Mouse (Mus musculus): ENCODE results near the gene Mthfd1l. TPM values are rescaled to one million over a fixed set of nuclear protein-coding genes. Genes with fewer than 3 reads are reported as not detected.

Gene Mthfd1l
- polyA plus RNA-seq, 1 experiment from 2014 or later, result 6.7 TPM

GRCm38 (mm10) chr10:4027466-4027865, 54.5 kb downstream of the Mthfd1l start:
- H3K9me3 ChIP-seq (replicated peaks), result no peaks in the 10 kb centered on the region
- no peak overlapping the region for H3K27ac ChIP-seq (replicated peaks)
- H3K4me2 ChIP-seq, result no peak overlapping the region
- no peaks in the 10 kb centered on the region for H3K27me3 ChIP-seq (replicated peaks)
- 84% methylated on average over 4 of the region's 4 CpGs for WGBS
- H3K4me1 ChIP-seq, result no peaks in the 10 kb centered on the region
- H3K4me3 ChIP-seq (replicated peaks), result no peak overlapping the region
- H3K36me3 ChIP-seq, result no peaks in the 10 kb centered on the region
- no peak for ATAC-seq (ENCODE audit: low FRiP score)
- no peak overlapping the region for H3K9ac ChIP-seq (replicated peaks)

GRCm38 (mm10) chr10:4028851-4029442, 56.0 kb downstream of the Mthfd1l start:
- Histone ChIP-seq H3K36me3 (no peaks in the 10 kb centered on the region), H3K27ac (replicated peaks) (no peak overlapping the region)
- 81% methylated on average over 15 of the region's 15 CpGs for WGBS

GRCm38 (mm10) chr10:4033761-4034160, 60.8 kb downstream of the Mthfd1l start:
- Histone ChIP-seq H3K4me1 (peaks cover 4% of the 10 kb centered on the region; the same call in 1 of the 2 replicates), H3K27ac (replicated peaks) (no peak overlapping the region), H3K4me2 (no peak overlapping the region), H3K27me3 (replicated peaks) (no peaks in the 10 kb centered on the region), H3K9me3 (replicated peaks) (no peaks in the 10 kb centered on the region), H3K4me3 (replicated peaks) (no peak overlapping the region), H3K36me3 (no peaks in the 10 kb centered on the region), H3K9ac (replicated peaks) (no peak overlapping the region)
- WGBS, result 85% methylated on average over 7 of the region's 9 CpGs
- no peak for ATAC-seq (ENCODE audit: low FRiP score)

More at GRCm38 (mm10) chr10:4028851-4029442, 56.0 kb downstream of the Mthfd1l start:
- no peaks in the 10 kb centered on the region for H3K9me3 ChIP-seq (replicated peaks)
- H3K27me3 ChIP-seq (replicated peaks), result no peaks in the 10 kb centered on the region
- H3K4me3 ChIP-seq (replicated peaks), result no peak overlapping the region
- no peak overlapping the region for H3K4me2 ChIP-seq
- peak; percentile 14; the same call in 1 of the 2 replicates for ATAC-seq (ENCODE audit: low FRiP score)
- no peak overlapping the region for H3K9ac ChIP-seq (replicated peaks)
- no peaks in the 10 kb centered on the region for H3K4me1 ChIP-seq

GRCm38 (mm10) chr10:4036476-4036875, 63.6 kb downstream of the Mthfd1l start:
- peak; percentile 31; the same call in 1 of the 2 replicates for ATAC-seq (ENCODE audit: low FRiP score)
- H3K9ac ChIP-seq (replicated peaks), result no peak overlapping the region

GRCm38 (mm10) chr10:4037066-4037465, 64.1 kb downstream of the Mthfd1l start:
- Histone ChIP-seq H3K4me2 (no peak overlapping the region), H3K9ac (replicated peaks) (no peak overlapping the region), H3K36me3 (no peaks in the 10 kb centered on the region), H3K27ac (replicated peaks) (no peak overlapping the region), H3K4me3 (replicated peaks) (no peak overlapping the region), H3K4me1 (peaks cover 4% of the 10 kb centered on the region; the same call in 1 of the 2 replicates), H3K9me3 (replicated peaks) (no peaks in the 10 kb centered on the region), H3K27me3 (replicated peaks) (no peaks in the 10 kb centered on the region)
- ATAC-seq (ENCODE audit: low FRiP score), result peak; percentile 56
- 25% methylated on average over 3 of the region's 3 CpGs for WGBS

More at GRCm38 (mm10) chr10:4036476-4036875, 63.6 kb downstream of the Mthfd1l start:
- Histone ChIP-seq H3K36me3 (no peaks in the 10 kb centered on the region), H3K27me3 (replicated peaks) (no peaks in the 10 kb centered on the region), H3K4me2 (no peak overlapping the region), H3K4me1 (peaks cover 4% of the 10 kb centered on the region; the same call in 1 of the 2 replicates), H3K9me3 (replicated peaks) (no peaks in the 10 kb centered on the region), H3K27ac (replicated peaks) (no peak overlapping the region), H3K4me3 (replicated peaks) (no peak overlapping the region)
- 98% methylated on average over 7 of the region's 7 CpGs for whole genome bisulfite sequencing

GRCm38 (mm10) chr10:4038576-4038975, 65.7 kb downstream of the Mthfd1l start:
- Histone ChIP-seq H3K4me1 (peaks cover 4% of the 10 kb centered on the region; the same call in 1 of the 2 replicates), H3K27ac (replicated peaks) (no peak overlapping the region), H3K9me3 (replicated peaks) (no peaks in the 10 kb centered on the region), H3K4me2 (no peak overlapping the region), H3K36me3 (no peaks in the 10 kb centered on the region), H3K27me3 (replicated peaks) (no peaks in the 10 kb centered on the region), H3K4me3 (replicated peaks) (no peak overlapping the region), H3K9ac (replicated peaks) (no peak overlapping the region)
- ATAC-seq (ENCODE audit: low FRiP score), result no peak
- WGBS, result 89% methylated on average over 11 of the region's 11 CpGs

GRCm38 (mm10) chr10:4041691-4042090, 68.8 kb downstream of the Mthfd1l start:
- Histone ChIP-seq H3K4me2 (no peak overlapping the region), H3K27ac (replicated peaks) (no peak overlapping the region), H3K9me3 (replicated peaks) (no peaks in the 10 kb centered on the region), H3K9ac (replicated peaks) (no peak overlapping the region), H3K36me3 (no peaks in the 10 kb centered on the region), H3K4me1 (peaks cover 4% of the 10 kb centered on the region; the same call in 1 of the 2 replicates), H3K4me3 (replicated peaks) (no peak overlapping the region), H3K27me3 (replicated peaks) (no peaks in the 10 kb centered on the region)
- ATAC-seq (ENCODE audit: low FRiP score), result no peak
- 74% methylated on average over 9 of the region's 9 CpGs for WGBS

- Histone ChIP-seq H3K4me3 (replicated peaks) (no peak overlapping the region), H3K27ac (replicated peaks) (no peak overlapping the region), H3K4me1 (no peaks in the 10 kb centered on the region), H3K36me3 (no peaks in the 10 kb centered on the region), H3K9me3 (replicated peaks) (no peaks in the 10 kb centered on the region), H3K4me2 (no peak overlapping the region), H3K9ac (replicated peaks) (no peak overlapping the region), H3K27me3 (replicated peaks) (no peaks in the 10 kb centered on the region)
- no peak for ATAC-seq (ENCODE audit: low FRiP score)
- WGBS, result 86% methylated on average over 7 of the region's 7 CpGs
Observed at GRCm38 (mm10) chr10:4044421-4044820, 71.5 kb downstream of the Mthfd1l start.

GRCm38 (mm10) chr10:4046496-4046895, 73.6 kb downstream of the Mthfd1l start:
- no peak overlapping the region for H3K4me2 ChIP-seq
- no peaks in the 10 kb centered on the region for H3K27me3 ChIP-seq (replicated peaks)
- H3K9me3 ChIP-seq (replicated peaks), result no peaks in the 10 kb centered on the region
- no peak overlapping the region for H3K27ac ChIP-seq (replicated peaks)
- H3K4me1 ChIP-seq, result no peaks in the 10 kb centered on the region
- H3K36me3 ChIP-seq, result no peaks in the 10 kb centered on the region
- 83% methylated on average over 3 of the region's 4 CpGs for WGBS
- no peak overlapping the region for H3K9ac ChIP-seq (replicated peaks)
- no peak for ATAC-seq (ENCODE audit: low FRiP score)
- no peak overlapping the region for H3K4me3 ChIP-seq (replicated peaks)

- WGBS, result 81% methylated on average over 6 of the region's 6 CpGs
- Histone ChIP-seq H3K4me1 (no peaks in the 10 kb centered on the region), H3K9me3 (replicated peaks) (no peaks in the 10 kb centered on the region), H3K4me3 (replicated peaks) (no peak overlapping the region), H3K27me3 (replicated peaks) (no peaks in the 10 kb centered on the region), H3K9ac (replicated peaks) (no peak overlapping the region), H3K36me3 (no peaks in the 10 kb centered on the region), H3K27ac (replicated peaks) (no peak overlapping the region), H3K4me2 (no peak overlapping the region)
- ATAC-seq (ENCODE audit: low FRiP score), result no peak
Observed at GRCm38 (mm10) chr10:4047666-4048065, 74.7 kb downstream of the Mthfd1l start.

- WGBS, result 96% methylated on average over 4 of the region's 4 CpGs
Observed at GRCm38 (mm10) chr10:4050236-4050635, 77.3 kb downstream of the Mthfd1l start.

GRCm38 (mm10) chr10:4052711-4053110, 79.8 kb downstream of the Mthfd1l start:
- ATAC-seq (ENCODE audit: low FRiP score), result no peak
- Histone ChIP-seq H3K4me1 (0 out of 2 replicates have a peak, but pooled peaks cover 3% of the 10 kb centered on the region), H3K27ac (replicated peaks) (no peak overlapping the region), H3K9ac (replicated peaks) (no peak overlapping the region), H3K27me3 (replicated peaks) (no peaks in the 10 kb centered on the region), H3K4me2 (no peak overlapping the region), H3K4me3 (replicated peaks) (no peak overlapping the region), H3K36me3 (no peaks in the 10 kb centered on the region), H3K9me3 (replicated peaks) (no peaks in the 10 kb centered on the region)
- 64% methylated on average over 4 of the region's 4 CpGs for WGBS

More at GRCm38 (mm10) chr10:4050236-4050635, 77.3 kb downstream of the Mthfd1l start:
- H3K4me1 ChIP-seq, result 0 out of 2 replicates have a peak, but pooled peaks cover 3% of the 10 kb centered on the region
- no peak overlapping the region for H3K27ac ChIP-seq (replicated peaks)
- H3K9ac ChIP-seq (replicated peaks), result no peak overlapping the region
- H3K27me3 ChIP-seq (replicated peaks), result no peaks in the 10 kb centered on the region
- no peak overlapping the region for H3K4me2 ChIP-seq
- H3K4me3 ChIP-seq (replicated peaks), result no peak overlapping the region
- no peaks in the 10 kb centered on the region for H3K9me3 ChIP-seq (replicated peaks)
- no peak for ATAC-seq (ENCODE audit: low FRiP score)
- no peaks in the 10 kb centered on the region for H3K36me3 ChIP-seq
